Mouse (Mus musculus): ENCODE measurements at regions not wholly inside any gene's neighbourhood (a gene's known extent, or its start where the extent isn't known, plus 50 kb on each side); places are given as distances from the start of the nearest gene placed in this dataset.
"Not testable (repeated sequence)": the region's sequence is repeated elsewhere in the genome, so short reads cannot be mapped to it uniquely, and the experiment has no call there.

DNA sequence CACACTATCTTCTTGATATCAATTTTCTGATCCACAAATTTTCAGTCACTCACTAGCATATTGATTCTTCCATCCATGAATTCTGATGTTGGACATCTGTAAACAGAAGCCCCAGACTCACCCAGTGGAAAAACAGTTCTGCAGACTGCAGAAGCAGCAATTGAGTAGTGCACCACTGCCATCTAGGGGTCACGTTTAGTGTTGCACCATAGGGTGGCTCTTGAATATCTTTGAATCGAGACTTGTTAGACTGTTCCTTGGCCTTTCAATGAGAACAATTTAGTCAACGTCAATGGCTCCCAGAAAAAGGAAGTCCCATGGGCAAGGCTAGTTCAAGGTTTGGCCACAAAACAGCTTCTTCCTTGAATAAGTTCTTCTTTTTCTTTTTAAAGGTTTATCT, 828.1 kb downstream of the Gm10330 start:
- in situ Hi-C loops (cut with MboI, MseI), result loop anchor here (5.0 kb wide), 1 partner anchor 1345 kb away; no protein-coding TSS in a partner anchor

DNA sequence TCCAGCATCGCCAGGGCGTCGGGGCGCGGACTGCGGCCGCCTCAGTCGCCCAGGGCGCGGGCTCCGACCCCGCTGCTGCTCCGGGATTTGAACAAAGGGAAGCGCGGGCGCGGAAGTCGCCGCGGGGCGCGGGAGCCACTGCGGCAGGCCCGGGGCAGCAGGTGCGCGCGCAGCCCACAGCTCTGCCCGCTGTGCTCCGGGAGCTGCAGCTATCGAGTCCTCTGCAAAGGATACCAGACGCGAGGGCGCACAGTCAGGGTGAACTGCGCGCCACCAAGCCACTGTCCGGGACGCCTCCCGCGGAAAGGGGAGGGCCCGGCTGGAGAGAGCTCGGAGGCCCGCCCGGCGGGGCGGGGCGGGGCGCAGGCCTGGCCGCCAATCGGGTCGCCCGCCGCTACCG, 873.9 kb downstream of the Gm10330 start:
- in situ Hi-C loops (cut with MboI, MseI), result not testable (repeated sequence)
